Mouse (Mus musculus): Measurements from ENCODE around the gene Nav2.

DNA sequence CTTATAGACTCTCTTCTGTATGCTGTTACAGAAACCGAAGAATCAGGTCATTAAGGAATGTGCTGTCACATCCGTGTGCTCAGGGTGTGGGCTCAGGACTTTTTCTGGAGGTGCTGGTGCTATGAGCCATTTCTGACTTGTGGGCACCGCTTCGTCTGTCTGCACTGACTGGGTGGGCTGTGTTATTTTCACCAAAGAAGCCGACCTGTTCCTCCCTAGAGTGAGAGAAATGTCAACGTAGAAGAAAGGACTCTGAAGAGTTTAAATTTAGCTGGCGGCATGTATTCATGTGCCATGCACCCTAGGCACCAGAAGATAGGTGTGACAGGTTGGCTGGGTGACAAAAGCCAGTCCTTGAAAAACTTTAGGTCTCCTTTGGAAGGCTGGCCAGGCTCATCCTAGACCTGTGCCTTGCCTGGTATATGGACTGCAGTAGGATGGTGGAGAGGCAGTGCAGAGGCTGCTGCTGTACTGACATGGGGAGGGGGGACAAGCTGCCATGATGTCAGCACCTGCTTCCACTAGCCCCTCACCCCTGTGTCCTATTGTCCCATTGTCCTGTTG, 599.5 kb downstream of the Nav2 start:
- TF ChIP-seq POLR2A (IDR thresholded peaks at IDR 0.05; ENCODE audit: borderline replicate concordance, extremely low read depth, insufficient read depth, insufficient read length, poor library complexity, severe bottlenecking) (no peak), CTCF (IDR thresholded peaks at IDR 0.05; ENCODE audit: borderline replicate concordance, extremely low read depth, insufficient read depth, insufficient read length) (no peak)
